Mouse (Mus musculus) layer of hippocampus, adult 11-12 months (tissue): ENCODE results near the gene H2-M9.

Source experiments
- DNase-seq: peaks from one replicate; pipeline ENCODE4 v3.0.0; 2022; ENCODE audit warnings: low spot score

The H2-M9 gene

GRCm38 (mm10) chr17:36642566-36642965 is at the start of gene H2-M9:
TSS of gene H2-M9 (minus strand) at chr17:36642666.
- DNase-seq = no peak

- DNase-seq = no peak
Observed at GRCm38 (mm10) chr17:36672119-36672518, 29.7 kb upstream of the H2-M9 start, which contains the start of gene H2-M1. TSS of gene H2-M1 (minus strand) at chr17:36672219.
